Mouse (Mus musculus): ENCODE measurements around the gene Tdrd12. TPM values are rescaled to one million over a fixed set of nuclear protein-coding genes. Genes with fewer than 3 reads are reported as not detected.
"Not testable (repeated sequence)": the region's sequence is repeated elsewhere in the genome, so short reads cannot be mapped to it uniquely, and the experiment has no call there.

Gene Tdrd12
- total RNA-seq, 2 experiments from 2014 or later = 0.39 to 0.89 TPM

DNA sequence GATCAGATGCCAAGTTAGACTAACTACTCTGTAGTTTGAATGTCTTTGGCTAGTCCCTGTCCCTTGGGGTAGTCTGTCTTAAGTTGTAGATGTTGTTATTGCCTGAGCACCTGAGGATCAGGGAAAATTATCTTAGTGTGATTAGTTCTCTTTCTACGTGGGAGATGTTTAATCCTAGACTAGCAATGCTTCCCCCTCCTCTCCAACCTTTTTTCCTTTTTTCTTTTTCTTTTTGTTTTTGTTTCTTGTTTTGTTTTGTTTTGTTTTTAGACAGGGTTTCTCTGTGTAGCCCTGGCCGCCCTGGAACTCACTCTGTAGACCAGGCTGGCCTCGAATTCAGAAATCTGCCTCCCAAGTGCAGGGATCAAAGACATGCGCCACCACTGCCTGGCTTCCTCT lies 18.7 kb upstream of the Tdrd12 start, which contains the start of gene Nudt19:
Gene Nudt19 (minus strand): TSS at position 100 of the 399 bp plus-strand sequence.
- no peak for DNase-seq (ENCODE audit: extremely low spot score in 1 of 2, low spot score in 1 of 2)

DNA sequence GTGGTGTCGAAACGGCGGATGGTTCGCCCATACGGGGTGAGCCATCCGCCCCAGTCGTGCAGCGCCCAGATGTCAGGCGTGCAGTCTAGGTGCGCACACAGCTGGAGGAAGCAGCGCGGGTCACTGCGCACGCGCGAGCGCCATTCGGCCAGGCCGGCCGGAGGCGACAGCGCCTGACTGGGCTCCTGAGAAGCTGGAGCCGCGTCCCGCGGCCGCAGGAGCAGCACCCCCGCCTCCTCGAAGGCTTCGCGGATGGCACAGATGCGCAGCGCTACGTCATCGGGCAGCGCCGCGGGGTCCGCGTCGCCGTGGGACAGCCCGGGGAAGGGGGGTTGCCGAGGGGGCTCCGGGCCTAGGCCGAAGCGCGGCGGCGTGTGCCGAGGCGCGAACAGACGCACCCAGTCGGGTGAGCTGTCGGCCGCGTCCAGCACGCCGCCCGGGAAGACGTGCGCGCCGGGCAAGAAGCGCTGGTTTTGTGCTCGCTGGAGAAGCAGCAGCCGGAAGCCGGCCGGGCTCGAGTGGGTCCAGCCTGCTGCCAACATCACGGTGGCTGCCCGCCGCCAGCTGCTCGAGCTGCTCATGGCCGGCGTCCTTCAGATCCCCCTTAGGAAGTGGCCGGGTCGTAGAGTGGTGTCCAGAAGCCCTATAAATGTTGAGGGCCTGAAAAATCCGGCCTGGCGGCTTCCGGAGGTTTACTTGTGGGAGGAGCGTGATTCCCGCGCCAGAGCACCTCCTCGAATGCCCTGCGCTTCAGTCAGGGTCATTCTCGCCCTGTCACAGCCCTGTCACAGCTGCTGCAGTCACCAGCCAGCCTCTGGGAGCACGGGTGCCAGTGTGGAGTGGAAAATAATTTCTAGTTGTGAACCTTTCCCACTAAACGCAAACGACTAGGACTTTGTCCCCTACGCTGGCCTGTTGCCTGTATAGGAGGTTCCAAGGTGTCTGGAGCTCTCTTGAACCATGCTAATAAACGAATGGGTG lies 18.0 kb upstream of the Tdrd12 start:
- DNase-seq (ENCODE audit: extremely low spot score in 1 of 2, low spot score in 1 of 2) = peak; percentile 79 to 95

DNA sequence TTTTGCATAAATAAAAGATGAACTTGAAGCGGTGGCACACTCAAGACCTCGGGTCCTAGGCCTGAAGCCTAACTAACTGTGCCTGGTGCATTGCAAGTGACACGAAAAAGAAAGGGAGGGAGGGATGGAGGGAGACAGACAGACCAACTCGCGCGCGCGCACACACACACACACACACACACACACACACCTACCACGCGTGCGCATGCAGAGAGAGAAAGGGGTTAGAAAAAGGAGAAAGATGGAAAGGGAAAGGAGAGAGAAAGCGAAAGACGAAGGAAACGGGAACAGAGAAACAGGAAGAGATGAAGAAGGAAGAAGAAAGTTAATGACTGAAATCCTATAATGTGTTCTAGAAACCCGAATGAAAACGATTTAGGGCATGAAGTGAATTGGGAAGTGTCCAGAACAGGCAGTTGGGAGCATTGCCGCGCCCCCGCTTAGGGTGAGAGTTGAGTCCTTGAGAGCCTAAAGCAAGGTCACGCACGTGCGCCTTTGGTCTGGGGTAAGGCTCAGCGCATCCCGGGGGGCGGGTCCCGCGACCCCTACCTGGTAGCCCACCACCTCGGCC lies 17.1 kb upstream of the Tdrd12 start:
- DNase-seq (ENCODE audit: extremely low spot score in 1 of 2, low spot score in 1 of 2) = peak; percentile 20 to 44

DNA sequence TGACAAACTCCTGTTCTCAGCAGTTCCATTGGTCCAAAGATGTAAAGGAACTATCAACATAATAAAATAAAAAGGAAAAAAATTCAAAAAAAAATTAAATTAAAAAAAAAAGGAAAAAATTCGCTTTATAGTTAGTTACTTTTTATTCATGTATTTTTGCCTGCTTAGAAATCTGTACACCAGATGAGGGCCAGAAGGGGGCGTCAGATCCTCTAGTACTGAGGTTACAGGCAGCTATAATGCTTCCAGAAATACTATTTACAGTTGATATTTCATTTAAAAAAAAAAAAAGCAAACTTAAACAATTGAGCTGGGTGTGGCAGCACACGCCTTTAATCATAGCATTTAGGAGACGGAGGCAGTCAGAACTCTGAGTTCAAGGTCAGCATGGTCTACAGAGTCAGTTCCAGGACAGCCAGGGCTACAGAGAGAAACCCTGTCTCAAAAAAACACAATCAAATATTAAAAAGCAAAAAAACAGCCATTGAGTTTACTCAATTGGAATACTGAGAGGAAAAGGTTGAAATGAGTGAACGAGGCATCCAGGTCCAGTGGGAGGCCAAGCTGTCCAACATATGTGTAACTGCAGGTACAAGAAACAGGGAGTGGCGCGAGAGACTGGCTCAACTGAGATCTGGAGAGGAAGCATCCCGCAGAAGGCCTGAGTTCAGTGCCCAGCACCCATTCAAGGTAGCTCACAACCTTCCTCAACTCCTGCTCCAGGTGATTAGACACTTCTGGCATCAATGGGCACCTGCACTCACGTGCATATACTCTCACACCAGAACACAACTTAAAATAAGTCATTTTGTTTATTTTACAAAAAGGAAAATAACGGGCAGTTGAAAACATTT lies 16.4 kb upstream of the Tdrd12 start:
- DNase-seq (ENCODE audit: extremely low spot score in 1 of 2, low spot score in 1 of 2) = peak in 1 of 2 experiments; percentile 49

DNA sequence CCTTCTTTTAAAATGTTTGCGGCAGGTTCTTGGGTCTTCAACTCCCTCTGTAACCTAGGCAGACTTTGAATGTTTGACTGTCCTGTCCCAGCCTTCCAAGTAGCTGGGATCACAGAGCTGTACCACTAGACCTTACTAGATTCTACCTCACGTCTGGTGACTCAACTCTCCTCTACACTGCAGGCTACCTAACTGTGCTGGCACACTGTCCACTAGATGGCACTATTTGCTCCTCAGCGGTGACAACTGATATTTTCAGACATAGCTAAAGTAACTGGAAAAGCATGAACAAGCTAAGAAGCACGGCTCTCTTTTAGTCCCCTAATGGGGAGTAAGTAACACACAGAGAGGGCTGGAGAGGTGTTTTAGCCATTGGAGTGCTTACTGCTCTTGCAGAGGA lies 8.3 kb upstream of the Tdrd12 start:
- peak; percentile 14 to 47 for DNase-seq (ENCODE audit: extremely low spot score in 1 of 2, low spot score in 1 of 2)

DNA sequence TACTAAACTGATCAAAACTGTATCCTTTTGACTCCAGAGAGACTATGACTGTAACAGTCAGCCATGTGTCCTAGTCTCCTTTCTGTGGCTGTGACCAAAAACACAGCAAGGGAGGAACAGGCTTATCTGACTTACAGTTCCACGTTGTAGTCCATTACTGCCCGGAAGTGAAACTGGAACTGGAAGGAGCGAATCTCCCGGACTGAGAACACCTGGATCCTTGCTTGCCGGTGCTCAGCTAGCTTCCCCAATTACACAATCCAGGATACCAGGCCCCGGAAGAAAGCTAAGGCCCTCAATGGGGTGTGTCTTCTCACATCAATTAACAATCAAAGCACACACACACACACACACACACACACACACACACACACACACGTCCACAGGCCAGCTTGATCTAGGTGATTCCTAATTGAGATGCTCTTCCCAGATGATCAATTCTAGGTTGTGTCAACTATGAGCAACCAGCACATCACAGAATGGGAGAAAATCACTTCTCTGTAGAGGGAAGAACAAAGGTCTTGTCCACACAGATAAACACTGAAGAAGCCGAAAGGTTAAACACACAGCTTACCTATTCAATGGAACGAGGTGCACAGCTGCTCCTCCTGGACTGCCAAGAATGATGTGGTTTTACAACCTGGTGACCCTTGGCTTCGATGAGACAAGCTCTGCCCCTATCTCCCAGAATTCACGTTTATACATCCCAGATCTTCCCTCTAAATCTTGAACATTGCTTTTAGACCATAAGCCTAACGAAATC lies 1.6 kb downstream of the Tdrd12 start:
- DNase-seq (ENCODE audit: extremely low spot score in 1 of 2, low spot score in 1 of 2) = no peak

DNA sequence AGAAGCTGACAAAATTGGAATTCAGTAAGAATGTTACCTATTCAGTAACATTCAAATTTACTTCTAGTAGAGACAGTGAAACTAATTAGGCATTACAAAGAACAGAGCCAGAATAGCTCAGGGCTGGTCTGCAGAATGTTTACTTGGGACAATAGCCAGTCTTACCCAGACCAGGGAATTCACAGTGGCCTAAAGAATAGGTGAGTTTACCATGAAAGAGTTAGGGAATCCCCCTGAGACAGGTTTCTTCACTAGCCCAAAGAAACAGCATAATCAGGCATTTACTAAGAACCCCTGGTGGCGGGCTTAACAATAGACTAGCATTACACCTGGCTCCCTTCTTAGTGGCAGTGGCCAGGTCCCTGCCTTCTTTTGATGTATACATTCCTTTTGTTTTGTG lies 7.0 kb downstream of the Tdrd12 start:
- DNase-seq (ENCODE audit: extremely low spot score in 1 of 2, low spot score in 1 of 2) = not testable (repeated sequence)

DNA sequence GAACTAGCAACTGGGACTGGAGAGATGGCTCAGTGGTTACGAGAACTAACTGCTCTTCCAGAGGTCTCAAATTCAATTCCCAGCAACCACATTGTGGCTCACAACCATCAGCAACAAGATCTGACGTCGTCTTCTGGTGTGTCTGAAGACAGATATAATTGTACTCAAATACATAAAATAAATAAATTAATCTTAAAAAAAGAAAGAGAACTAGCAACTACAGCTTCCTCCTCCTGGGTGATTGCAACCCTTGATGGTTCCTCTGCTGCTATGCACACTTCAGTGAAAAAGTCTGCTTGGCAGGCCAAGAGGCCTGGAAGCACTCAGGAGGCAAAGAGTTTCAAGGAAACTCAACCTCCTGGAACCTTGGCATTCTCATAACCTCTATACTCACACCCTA lies 7.5 kb downstream of the Tdrd12 start:
- no peak for DNase-seq (ENCODE audit: extremely low spot score in 1 of 2, low spot score in 1 of 2)

DNA sequence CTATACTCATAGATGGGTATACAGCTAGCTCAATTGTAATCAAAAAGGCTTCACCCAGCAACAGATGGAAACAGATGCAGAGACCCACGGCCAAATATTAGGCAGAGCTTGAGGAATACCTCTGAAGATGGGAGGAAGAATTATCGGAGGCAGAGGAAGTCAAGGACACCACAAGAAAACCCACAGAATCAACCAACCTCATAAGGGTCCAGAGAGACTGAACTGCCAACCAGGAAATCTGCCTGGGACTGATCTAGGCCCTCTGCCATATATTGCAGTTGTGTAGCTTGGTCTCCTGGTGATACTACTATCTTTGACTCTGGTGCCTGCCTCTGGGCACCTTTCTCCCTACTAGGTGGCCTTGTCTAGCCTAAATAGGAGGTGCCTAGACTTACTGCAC lies 10.8 kb downstream of the Tdrd12 start:
- DNase-seq (ENCODE audit: extremely low spot score in 1 of 2, low spot score in 1 of 2) = no peak

DNA sequence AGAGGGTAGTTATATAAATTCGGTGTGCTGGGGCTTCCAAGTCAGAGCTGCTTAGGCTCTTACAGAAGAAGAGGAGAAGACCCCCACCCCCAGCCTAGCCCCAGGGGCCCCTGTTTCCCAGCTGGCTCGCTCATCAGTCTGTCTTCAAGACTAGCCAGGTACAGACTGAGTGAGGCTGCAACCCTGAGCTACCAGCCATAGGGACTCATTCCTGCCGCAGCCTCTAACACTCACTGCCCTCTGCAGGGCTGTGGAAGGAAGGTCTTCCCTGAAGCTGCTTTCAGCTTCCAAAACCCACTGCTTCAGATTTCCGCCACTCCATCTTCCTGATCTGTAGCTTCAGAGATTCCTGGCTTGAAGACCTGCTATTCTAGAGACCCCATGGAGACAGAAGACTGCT lies 35.5 kb downstream of the Tdrd12 start:
- DNase-seq (ENCODE audit: extremely low spot score in 1 of 2, low spot score in 1 of 2) = no peak

DNA sequence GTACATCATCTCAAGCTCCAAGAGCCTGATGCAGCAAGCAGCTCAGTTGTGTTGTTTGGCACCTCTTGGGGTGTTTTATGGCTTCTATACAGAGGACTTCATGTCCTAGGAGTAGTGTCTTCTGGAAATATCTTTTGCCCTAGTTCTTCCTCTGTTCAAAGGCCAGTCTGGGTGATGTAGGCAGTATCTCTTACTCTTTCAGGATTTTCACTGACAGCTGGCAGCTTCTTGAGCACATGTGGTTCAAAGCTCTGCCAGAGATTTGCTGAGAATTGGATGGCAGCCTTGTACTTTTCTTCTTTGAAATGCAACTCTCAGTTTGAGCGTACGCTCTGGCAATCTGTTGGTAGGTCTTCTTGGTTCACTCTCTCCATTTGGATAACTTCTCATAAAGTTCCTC lies 40.0 kb downstream of the Tdrd12 start:
- DNase-seq (ENCODE audit: extremely low spot score in 1 of 2, low spot score in 1 of 2) = no peak

DNA sequence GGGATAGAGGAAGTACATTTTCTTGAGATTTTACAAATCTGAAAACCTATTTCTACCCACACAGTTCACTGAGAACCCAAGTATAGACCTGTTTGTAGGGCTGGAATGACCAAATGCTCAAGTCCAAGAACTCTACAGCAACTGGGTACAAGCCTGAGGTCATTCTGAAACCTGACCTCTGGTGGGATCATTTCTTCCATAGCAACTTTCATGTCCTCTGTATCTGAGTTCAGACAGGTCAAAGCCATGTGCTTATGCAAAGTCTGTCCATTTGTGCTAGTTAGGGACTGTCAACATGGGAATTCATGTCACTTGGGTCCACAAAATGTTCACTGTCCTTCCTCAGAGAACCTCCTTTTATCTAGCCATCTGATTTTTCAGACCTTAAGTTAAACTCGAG lies 46.5 kb downstream of the Tdrd12 start:
- DNase-seq (ENCODE audit: extremely low spot score in 1 of 2, low spot score in 1 of 2) = no peak

DNA sequence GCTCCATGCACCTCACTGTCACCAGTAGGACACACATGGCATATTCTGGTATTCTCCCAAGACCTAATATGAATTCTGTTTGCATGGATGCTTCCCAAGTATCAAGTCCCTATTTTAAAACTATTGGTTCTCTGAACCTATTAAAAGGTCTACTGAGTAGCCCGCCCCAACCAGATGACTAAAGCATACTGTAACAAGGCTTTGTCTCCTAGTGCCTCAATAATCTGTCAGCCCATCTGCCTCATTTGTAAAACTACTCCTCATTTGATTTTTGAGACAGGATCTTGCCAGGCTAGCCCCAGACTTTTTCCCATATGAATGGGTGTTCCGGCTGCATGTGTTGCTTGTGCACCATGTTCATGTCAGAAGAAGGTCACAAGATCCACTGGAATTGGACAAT lies 47.4 kb downstream of the Tdrd12 start:
- DNase-seq (ENCODE audit: extremely low spot score in 1 of 2, low spot score in 1 of 2) = no peak

DNA sequence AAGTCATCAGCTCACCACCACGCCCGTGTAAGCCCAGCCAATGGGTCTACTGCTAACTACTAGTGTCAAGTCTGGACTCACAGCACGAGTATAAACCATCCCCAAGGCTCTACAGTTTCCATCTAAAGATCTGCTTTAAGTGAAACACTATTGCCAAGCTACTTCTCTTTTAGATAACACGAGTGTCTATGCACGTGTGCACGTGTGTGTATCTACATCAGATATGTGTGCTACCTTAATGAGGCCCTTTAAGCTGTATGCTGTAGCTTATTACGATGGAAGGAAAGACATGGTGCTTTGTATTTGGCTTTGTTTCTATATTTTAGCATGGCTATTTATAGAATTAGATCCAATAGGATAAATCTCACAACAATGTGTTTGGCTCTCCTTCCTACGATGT lies 51.0 kb downstream of the Tdrd12 start:
- DNase-seq (ENCODE audit: extremely low spot score in 1 of 2, low spot score in 1 of 2) = no peak

DNA sequence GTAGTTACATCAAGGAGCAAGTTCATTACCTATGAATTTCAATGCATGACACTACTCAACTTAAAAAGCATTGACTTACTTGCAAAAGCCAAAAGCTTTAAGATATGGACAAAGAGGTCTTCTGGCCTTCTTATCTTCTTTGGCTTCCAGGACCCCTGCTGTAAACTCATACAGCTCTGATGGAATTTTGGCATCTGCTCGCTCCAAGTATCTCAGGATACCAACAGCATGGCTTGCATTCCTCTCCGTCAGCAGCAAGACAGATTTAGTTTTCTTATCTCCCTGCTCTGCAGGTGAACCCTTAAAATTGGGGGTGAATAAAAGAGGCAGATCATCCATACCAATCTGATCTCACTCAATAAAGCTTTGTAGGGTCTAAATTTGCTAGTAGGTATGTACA lies 52.4 kb downstream of the Tdrd12 start:
- DNase-seq (ENCODE audit: extremely low spot score in 1 of 2, low spot score in 1 of 2) = no peak

DNA sequence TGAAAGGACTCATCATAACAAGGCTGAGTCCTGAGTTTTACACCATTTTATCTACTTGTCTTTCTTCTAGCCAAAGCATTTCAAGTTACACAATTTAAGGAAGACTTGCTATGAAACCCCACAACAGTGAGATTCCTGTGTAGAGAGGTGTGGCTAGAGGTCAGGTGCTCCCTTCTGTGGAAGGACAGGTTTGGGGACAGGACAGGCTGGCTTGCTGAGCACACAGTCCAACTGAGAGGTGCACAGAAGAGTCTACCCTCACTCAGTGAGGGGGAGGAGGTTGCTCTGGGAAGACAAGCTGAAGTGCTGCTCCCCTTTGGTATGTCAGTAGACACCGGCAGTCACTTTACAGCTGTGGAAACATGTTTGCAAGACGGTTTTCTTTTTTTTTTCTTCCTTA lies 61.1 kb downstream of the Tdrd12 start:
- DNase-seq (ENCODE audit: extremely low spot score in 1 of 2, low spot score in 1 of 2) = no peak

DNA sequence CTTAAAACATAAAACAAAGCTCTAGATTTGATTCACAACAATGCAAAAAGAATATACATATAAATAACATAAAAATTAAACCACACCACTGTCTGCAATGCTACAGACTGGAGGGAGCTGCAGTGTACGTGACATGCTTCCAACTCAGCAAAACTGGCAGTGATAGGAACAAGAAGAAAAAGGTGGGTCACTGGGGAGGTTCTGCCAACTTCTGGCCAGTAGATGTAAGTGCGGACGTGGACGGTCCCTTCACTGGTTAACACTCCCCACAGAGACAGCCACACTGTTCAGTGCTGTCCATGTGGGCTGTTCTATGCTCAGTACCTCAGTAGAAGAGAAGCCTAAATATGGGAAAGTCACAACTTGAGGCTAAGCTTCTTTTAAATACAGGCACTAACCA lies 66.8 kb downstream of the Tdrd12 start:
- no peak for DNase-seq (ENCODE audit: extremely low spot score in 1 of 2, low spot score in 1 of 2)

DNA sequence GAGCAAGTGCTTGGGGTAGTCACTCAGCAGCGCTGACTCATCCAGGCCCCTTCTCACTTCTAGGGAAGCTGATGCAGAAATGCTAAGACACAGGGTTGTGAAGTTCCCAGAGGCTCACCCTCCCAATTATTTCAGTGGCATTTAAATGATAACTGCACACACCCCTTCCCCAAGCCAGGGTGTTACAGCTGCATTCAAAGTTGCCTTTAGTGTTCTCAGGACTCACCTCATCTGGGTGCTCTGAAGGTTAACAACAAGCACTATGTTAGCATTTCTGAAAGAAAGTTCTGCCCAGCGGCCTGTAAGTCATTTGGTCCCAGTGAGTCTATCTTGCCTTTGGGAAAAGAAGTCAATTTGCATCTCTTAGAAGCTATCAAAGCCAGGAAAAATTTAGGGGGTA lies 69.7 kb downstream of the Tdrd12 start:
- no peak for DNase-seq (ENCODE audit: extremely low spot score in 1 of 2, low spot score in 1 of 2)

DNA sequence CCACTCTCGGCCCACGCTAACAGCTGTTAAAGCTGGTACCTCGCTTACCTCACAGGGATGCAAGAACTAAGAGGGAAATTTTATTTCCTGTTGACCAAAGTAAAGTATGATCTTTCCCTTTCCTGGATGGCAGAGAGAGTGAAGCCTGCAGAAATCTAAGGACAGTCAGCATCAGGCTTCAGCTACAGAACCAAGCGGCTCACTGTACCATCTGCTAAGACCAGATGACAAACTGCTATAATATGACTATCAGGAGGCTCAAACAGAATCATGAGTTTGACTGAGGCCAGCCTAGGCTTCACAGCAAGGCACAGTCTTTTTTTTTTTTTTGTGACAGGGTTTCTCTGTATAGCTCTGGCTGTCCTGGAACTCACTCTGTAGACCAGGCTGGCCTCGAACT lies 72.5 kb downstream of the Tdrd12 start:
- no peak for DNase-seq (ENCODE audit: extremely low spot score in 1 of 2, low spot score in 1 of 2)

DNA sequence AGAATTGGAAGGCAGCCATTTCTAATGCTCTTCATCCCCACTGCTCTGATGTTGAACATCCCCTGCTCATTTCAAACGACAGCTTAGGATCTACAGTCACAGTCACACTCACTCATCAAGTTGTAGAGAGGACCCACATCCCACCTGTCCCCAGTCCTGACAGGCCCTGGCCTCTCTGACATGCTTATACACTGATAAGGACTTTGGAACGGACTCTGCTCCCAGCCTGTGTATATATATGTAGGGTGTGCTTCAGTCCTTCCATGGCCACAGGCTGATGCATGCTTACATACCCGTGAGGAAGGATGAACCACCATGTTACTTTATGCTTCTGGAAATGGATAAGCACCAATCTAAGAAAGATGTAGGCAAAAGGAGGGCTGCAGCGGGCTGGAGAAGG lies 76.6 kb downstream of the Tdrd12 start:
- DNase-seq (ENCODE audit: extremely low spot score in 1 of 2, low spot score in 1 of 2) = no peak

All from layer of hippocampus, postnatal 25 days (tissue).